Mouse (Mus musculus): Measurements from ENCODE around the gene Gm38100.

The Gm38100 gene

GRCm38 (mm10) chr1:175920029-175920428 is at the start of gene Gm38100:
TSS of gene Gm38100 (plus strand) at chr1:175920329.
- no peak for DNase-seq

DNA sequence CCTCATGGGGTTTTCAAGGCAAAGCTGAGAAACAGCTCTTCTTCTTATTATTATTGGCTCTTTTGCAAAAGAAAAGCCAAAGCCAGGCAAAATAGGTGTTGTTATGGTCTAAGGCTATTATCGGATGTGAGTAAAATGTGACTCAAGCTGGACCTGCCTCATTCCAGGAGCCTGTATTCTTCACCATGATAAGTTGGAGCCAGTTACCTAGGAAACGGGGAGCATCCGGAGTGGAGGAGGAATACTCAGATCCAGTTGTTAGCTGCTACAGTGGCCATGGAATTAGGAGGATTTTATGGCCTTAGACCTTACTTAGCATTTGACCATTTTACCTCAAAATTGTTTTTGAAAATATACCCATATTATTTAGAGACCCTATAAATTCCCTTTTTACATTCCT is 49.4 kb upstream of the Gm38100 start:
- DNase-seq, result no peak

- no peak for DNase-seq
Measured at GRCm38 (mm10) chr1:175872028-175872816, 47.9 kb upstream of the Gm38100 start.

DNA sequence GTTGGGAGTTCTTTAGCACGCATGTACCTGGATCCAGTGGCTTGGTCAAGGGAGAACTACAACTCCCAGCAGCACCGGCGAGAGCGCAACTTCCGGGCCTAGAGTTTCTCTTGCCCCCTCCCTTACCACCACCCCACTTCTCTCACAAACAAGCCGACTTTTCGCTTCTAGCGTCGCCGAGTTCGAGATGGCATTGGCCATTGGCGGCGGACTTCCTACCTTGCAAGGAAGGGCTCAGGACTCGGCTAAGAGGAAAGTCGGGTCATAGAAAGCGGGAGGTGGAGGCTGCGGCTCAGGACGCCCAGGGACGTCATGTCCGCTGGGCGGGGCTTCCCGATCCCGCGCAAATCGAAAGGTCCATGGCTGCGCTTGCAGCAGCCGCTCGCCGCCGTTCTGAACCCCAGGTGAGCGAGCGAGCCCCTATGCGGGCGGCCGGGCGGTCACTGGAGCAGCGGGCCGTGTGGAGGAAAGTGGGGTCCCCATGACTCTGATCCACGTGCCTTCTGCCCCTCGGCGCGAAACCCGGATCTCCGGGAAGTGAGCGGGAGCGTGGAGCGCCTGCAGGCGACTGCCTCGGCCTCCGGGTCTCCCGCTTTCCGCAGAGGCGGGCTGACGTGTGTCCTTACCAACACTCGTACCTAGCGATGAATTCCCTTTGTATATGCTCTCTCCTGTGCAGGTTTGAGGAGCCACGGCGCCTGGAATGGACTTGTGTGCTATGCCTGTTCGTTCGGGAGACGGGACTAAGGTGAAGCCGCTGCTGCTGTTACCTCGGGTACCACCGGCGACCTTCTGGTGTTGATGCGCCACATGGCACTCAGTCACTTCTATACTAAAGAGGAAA is 39.5 kb upstream of the Gm38100 start, which contains the start of gene Exo1:
Exo1 (plus strand) TSS at position 129 of the 844 bp plus-strand sequence.
- peak; percentile 91 for DNase-seq

DNA sequence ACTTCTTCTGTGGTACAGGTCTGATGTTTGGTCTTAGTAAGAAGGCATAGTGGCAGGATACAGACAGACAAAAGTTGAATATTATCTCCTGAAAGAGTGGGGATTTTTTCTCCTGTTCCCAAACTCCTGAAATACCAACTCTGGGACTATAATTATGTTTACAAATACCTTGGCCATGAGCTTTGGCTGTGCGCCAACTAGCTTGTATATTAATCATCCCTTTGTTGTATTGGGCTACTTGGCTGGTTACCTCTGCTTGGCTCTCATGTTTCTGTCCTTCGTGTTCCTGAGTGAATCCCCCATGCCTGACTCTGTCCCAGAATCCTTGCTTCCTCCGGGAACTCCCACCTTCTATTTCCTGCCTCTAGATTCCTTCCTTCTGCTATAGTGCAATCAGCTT is 36.7 kb upstream of the Gm38100 start:
- no peak for DNase-seq

GRCm38 (mm10) chr1:175893263-175893662 is 26.9 kb upstream of the Gm38100 start:
- no peak for DNase-seq

DNA sequence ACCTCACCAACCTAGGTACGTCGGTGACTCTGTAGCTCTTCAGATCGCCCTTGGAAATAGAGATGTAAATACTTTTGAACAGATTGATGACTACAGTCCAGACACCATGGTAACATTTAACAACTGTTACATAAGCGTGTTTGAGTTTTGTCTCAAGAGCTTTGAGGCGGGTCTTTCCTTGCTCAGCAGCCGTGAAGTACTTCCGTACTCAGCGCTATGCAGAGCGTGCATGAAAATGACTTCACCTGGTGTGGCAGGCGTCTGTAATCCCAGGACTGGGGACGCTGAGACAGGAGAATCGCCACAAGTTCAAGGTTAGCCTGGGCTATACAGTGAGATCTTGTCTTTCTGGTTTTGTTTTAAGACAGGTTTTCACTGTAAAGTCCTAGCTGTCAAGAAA is 26.4 kb upstream of the Gm38100 start:
- no peak for DNase-seq

DNA sequence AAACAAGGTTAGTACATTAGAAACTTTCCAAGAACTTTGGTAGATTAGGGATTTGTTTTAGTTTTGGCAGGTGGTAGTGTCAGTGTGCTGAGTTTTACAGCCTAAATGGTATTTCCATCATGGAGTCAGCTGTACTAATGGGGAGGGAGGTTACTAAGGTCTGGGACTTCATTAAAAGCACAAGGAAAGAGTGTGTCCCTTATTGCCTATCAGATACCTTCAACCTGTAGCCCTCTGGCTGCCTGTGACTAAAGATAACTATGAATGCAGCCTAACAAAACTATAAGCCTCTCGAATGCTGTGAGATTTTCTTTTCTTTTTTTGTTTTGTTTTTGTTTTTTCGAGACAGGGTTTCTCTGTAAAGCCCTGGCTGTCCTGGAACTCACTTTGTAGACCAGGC is 8.9 kb upstream of the Gm38100 start:
- DNase-seq, result no peak

DNA sequence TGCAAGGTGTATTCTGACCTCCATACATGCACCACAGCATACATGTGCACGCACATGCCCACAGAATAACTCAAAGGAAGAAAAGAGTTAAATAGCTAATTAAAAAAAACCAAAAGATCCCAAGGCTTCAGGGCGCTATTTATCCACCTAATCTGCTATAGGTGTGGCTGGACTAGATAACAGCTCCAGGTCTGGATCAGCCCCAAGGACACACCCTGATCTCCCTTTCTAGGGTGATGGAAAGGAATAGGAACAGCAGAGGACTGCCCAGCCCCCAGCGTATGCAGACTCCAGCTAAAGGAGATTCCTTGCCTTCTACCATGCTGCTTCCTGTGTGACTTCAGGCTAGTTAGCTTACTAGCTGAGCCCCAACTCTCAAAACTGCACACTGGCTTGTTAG is 8.1 kb upstream of the Gm38100 start:
- no peak for DNase-seq

DNA sequence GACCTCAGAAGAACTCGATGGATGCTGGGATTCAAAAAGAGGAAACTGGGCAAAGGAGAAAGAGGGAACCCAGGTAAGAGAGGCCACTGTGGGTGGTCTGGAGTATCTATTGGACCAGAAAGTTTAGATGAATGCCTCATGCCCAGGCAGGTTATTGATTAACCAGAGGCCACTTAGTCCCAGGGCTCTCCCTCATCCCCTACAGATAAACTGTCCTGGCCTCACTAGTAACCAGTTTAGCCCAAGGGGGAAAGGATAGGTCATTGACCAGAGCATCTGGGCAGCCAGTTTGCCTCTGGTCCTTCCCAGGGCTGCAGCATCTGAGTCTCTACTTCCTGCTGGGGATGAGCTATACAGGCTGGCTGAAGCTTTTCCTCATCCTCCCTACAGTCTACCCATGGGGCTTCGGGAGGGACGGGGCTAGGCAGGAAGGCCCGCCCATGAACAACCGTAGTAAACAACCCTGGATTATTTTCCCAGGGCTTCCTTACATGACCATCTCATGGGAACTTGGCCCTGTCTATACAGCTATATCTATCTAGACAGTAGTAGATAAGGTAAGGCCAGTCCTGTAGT is 6.3 kb upstream of the Gm38100 start:
- DNase-seq, result no peak

GRCm38 (mm10) chr1:175921091-175921490 is 962 bp downstream of the Gm38100 start:
- no peak for DNase-seq

- peak; percentile 60 for DNase-seq
Measured at GRCm38 (mm10) chr1:175923848-175924787, 4.0 kb downstream of the Gm38100 start.

GRCm38 (mm10) chr1:175931391-175931790 is 11.3 kb downstream of the Gm38100 start:
- no peak for DNase-seq

- peak; percentile 10 for DNase-seq
Measured at GRCm38 (mm10) chr1:175936282-175936737, 16.2 kb downstream of the Gm38100 start.

GRCm38 (mm10) chr1:175938731-175939130 is 18.6 kb downstream of the Gm38100 start:
- no peak for DNase-seq

GRCm38 (mm10) chr1:175943168-175943567 is 23.0 kb downstream of the Gm38100 start:
- DNase-seq, result no peak

DNA sequence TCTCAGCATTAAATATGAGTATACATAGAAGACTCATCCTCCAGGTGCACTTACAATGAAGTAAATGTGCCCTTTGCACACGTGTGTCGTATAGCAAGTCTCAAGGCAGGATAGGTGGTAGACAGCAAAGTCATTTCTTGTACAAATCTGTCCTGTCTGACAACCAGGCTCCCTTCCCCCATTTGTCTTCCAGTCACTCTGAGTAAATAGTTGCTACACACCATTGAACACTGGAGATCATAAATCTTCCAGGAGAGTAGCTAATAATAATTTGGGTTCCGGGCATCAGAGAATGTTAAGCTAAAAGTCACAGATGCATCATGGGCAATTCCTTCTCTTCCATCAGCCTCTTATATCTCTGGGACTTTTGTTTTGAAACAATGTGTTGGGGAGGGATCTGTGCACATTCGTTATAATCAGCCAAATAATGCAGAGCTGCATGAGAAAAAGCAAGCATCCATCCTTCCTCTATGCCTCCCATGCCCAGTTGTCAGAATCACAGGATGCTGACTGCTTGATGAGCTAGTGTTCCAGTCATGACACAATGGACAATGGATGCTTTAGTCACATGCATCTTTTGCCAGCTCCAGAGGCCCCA is 26.7 kb downstream of the Gm38100 start:
- DNase-seq, result no peak

DNA sequence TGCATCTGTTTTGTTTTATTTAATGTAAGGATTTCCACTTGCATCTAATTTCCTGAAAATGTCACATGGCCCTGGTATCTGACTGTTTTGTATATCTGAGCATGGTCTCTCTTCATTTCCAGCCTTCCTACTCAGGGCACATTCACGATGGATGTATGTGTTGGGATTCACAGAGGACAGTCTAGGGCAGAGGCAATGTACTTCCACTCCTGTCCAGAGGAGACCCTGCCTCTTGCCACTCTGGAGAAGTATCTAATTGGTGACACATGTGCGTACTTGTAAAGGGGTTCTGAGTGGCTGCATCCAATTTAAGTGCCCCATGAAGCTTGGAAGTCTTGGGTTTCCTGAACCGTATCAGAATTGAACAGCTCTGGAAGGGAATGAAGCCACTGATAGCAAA is 30.3 kb downstream of the Gm38100 start:
- DNase-seq, result no peak

GRCm38 (mm10) chr1:175950851-175951250 is 30.7 kb downstream of the Gm38100 start:
- DNase-seq, result no peak

- no peak for DNase-seq
Measured at GRCm38 (mm10) chr1:175961786-175962185, 41.7 kb downstream of the Gm38100 start.

DNA sequence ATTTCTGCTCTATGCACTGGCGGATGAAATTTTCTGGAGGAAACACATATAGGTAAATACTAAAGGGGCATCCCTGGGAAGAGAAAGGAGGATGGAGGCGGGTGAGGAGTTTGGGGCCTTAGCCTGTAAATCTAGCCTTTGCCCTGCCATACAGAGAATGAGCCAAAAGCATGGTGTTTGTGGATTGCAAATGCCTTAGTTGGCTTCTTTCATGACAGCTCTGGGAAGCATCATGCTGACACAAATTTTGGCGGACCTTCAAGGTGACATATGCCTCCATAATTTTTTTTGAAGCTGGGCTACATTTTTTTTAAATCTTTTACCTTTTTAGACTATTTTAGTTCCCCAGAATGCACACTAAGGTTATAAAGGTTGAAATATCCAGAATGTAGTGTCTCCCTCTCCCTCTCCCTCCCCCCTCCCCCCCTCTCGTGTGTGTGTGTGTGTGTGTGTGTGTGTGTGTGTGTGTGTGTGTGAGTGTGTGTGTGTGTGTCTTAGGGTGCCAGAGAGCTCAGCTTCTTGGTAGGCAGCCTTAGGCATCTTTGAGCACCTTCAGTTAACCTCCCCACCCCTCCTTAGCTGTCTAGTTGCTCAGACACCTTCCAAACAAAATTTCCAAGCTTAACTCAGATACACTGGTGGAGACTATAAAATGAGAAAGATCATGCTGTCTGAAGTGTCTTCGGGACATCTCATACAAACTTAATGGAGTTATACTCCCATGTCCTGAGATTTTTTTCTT is 47.0 kb downstream of the Gm38100 start:
- no peak for DNase-seq

Data from thymus, postnatal 25 days (tissue).